Mouse (Mus musculus): ENCODE measurements around the gene Rab3a.

DNA sequence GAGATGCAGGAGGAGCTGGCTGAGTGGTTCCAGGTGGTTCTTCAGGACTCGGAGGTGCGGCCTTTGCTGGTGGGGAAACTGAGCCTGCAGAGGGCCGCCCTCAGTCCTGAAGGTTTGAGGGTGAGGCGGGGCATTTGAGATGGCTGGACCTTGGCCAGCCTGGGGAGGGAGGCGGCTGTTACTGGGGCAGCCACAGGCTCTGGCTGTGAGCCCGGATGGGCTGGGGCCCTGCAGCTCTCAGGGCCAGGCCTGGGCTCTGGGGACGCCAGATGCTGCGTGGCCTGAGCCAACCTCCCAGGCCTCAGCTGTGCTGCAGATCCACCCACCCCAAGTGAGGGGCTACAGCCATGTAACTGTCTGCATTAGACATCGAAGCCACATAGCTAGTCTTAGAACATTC lies 19.4 kb downstream of the Rab3a start:
- no peak for TF ChIP-seq CEBPB (IDR thresholded peaks at IDR 0.05; ENCODE audit: low read depth)
- TF ChIP-seq CTCF (IDR thresholded peaks at IDR 0.05; ENCODE audit: control insufficient read depth, insufficient read depth, insufficient read length), result no peak
- peak; percentile 21 for TF ChIP-seq MAX (IDR thresholded peaks at IDR 0.05)
- TF ChIP-seq USF1 (IDR thresholded peaks at IDR 0.05; ENCODE audit: low read depth), result no peak

Measured in C2C12 (cell line).